Mouse (Mus musculus): Measurements from ENCODE around the gene Actrt3. TPM values are rescaled to one million over a fixed set of nuclear protein-coding genes. Genes with fewer than 3 reads are reported as not detected.

The Actrt3 gene
- polyA plus RNA-seq (2014; fragmentation: Nextera tagmentation; extraction: Ambion mirVana), result 0.17 and 0.25 TPM in 2 replicates

- Histone ChIP-seq H3K36me3 (ENCODE audit: control insufficient read depth, insufficient read depth, low read length) (peaks cover 7% of the 10 kb centered on the region), H3K4me3 (ENCODE audit: low read depth, low read length) (peak within 1 kb of the TSS; percentile 68), H3K27ac (ENCODE audit: low read depth, low read length) (peak within 1 kb of the TSS; percentile 72; the same call in 1 of the 2 replicates), H3K27me3 (replicated peaks; ENCODE audit: control insufficient read depth, insufficient read depth, low read length) (no peaks in the 10 kb centered on the region), H3K4me2 (ENCODE audit: low read length) (peak within 1 kb of the TSS; percentile 79), H3K4me1 (ENCODE audit: control insufficient read depth, insufficient read depth, low read length) (peaks cover 14% of the 10 kb centered on the region), H3K9ac (ENCODE audit: low read length) (peak within 1 kb of the TSS; percentile 61), H3K9me3 (replicated peaks; ENCODE audit: control insufficient read depth, low read length) (no peaks in the 10 kb centered on the region)
- whole genome bisulfite sequencing, result 2% methylated on average over 32 of the region's 32 CpGs
- DNase-seq (ENCODE audit: low spot score) (peak; percentile 59), ATAC-seq (no peak)
Measured at GRCm38 (mm10) chr3:30599711-30600545, at the start of gene Actrt3. Actrt3 (minus strand) TSS chr3:30599939.

DNA sequence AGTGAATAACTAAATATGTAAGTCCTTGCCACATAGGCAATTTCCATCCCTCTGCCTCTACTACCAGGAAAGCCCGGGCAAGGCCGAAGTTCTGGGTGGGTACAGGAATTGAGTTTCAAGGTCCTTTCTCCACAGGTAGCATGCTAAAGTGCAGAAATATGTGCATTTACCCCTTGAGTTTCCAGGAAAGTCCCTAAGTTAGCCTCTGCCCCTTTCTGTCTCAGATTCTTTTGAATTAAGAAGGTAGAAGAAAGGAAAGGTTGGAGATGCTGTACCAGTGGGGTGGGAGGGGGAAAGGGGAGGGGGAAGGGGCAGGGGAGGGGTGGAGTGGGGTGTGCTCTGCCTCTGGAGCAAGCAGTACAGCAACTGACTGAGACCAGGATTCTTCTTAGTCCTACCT is 48.7 kb upstream of the Actrt3 start:
- H3K4me3 ChIP-seq (ENCODE audit: low read depth, low read length), result no peak overlapping the region
- H3K27me3 ChIP-seq (replicated peaks; ENCODE audit: control insufficient read depth, insufficient read depth, low read length), result peaks cover 3% of the 10 kb centered on the region
- DNase-seq (ENCODE audit: low spot score) (no peak), ATAC-seq (no peak)
- no peaks in the 10 kb centered on the region for H3K9me3 ChIP-seq (replicated peaks; ENCODE audit: control insufficient read depth, low read length)
- no peak overlapping the region for H3K4me2 ChIP-seq (ENCODE audit: low read length)
- H3K27ac ChIP-seq (ENCODE audit: low read depth, low read length), result no peak overlapping the region
- H3K9ac ChIP-seq (ENCODE audit: low read length), result no peak overlapping the region
- 79% methylated on average over 2 of the region's 2 CpGs for whole genome bisulfite sequencing
- H3K4me1 ChIP-seq (ENCODE audit: control insufficient read depth, insufficient read depth, low read length), result peaks cover 5% of the 10 kb centered on the region; the same call in 1 of the 2 replicates
- no peaks in the 10 kb centered on the region for H3K36me3 ChIP-seq (ENCODE audit: control insufficient read depth, insufficient read depth, low read length)

- Histone ChIP-seq H3K27me3 (replicated peaks; ENCODE audit: control insufficient read depth, insufficient read depth, low read length) (peaks cover 3% of the 10 kb centered on the region), H3K9me3 (replicated peaks; ENCODE audit: control insufficient read depth, low read length) (no peaks in the 10 kb centered on the region), H3K9ac (ENCODE audit: low read length) (peak within 1 kb of the TSS; percentile 53), H3K4me1 (ENCODE audit: control insufficient read depth, insufficient read depth, low read length) (peaks cover 5% of the 10 kb centered on the region; the same call in 1 of the 2 replicates), H3K36me3 (ENCODE audit: control insufficient read depth, insufficient read depth, low read length) (no peaks in the 10 kb centered on the region), H3K27ac (ENCODE audit: low read depth, low read length) (no peak within 1 kb of the TSS), H3K4me2 (ENCODE audit: low read length) (peak within 1 kb of the TSS; percentile 53), H3K4me3 (ENCODE audit: low read depth, low read length) (peak within 1 kb of the TSS; percentile 20)
- WGBS, result 2% methylated on average over 25 of the region's 25 CpGs
- DNase-seq (ENCODE audit: low spot score), result peak; percentile 71
- peak; percentile 84 for ATAC-seq
Measured at GRCm38 (mm10) chr3:30647440-30648090, 47.8 kb upstream of the Actrt3 start, which contains the start of gene Lrrc34. Lrrc34 (minus strand) TSS chr3:30647869.

GRCm38 (mm10) chr3:30646761-30647160 is 47.0 kb upstream of the Actrt3 start:
- peaks cover 5% of the 10 kb centered on the region; the same call in 1 of the 2 replicates for H3K4me1 ChIP-seq (ENCODE audit: control insufficient read depth, insufficient read depth, low read length)
- no peaks in the 10 kb centered on the region for H3K36me3 ChIP-seq (ENCODE audit: control insufficient read depth, insufficient read depth, low read length)
- no peaks in the 10 kb centered on the region for H3K9me3 ChIP-seq (replicated peaks; ENCODE audit: control insufficient read depth, low read length)
- no peak overlapping the region for H3K27ac ChIP-seq (ENCODE audit: low read depth, low read length)
- H3K27me3 ChIP-seq (replicated peaks; ENCODE audit: control insufficient read depth, insufficient read depth, low read length), result peaks cover 3% of the 10 kb centered on the region
- no peak for ATAC-seq
- H3K4me2 ChIP-seq (ENCODE audit: low read length), result no peak overlapping the region
- H3K9ac ChIP-seq (ENCODE audit: low read length), result no peak overlapping the region
- WGBS, result 52% methylated on average over 8 of the region's 8 CpGs
- H3K4me3 ChIP-seq (ENCODE audit: low read depth, low read length), result no peak overlapping the region
- DNase-seq (ENCODE audit: low spot score), result no peak

GRCm38 (mm10) chr3:30644207-30644606 is 44.5 kb upstream of the Actrt3 start, which contains the start of gene Lrriq4:
Lrriq4 (plus strand) TSS chr3:30644507.
- H3K27ac ChIP-seq (ENCODE audit: low read depth, low read length), result no peak within 1 kb of the TSS
- no peaks in the 10 kb centered on the region for H3K4me1 ChIP-seq (ENCODE audit: control insufficient read depth, insufficient read depth, low read length)
- H3K9ac ChIP-seq (ENCODE audit: low read length), result no peak within 1 kb of the TSS
- DNase-seq (ENCODE audit: low spot score), result no peak
- ATAC-seq, result no peak
- H3K4me2 ChIP-seq (ENCODE audit: low read length), result no peak within 1 kb of the TSS
- no peaks in the 10 kb centered on the region for H3K9me3 ChIP-seq (replicated peaks; ENCODE audit: control insufficient read depth, low read length)
- H3K4me3 ChIP-seq (ENCODE audit: low read depth, low read length), result no peak within 1 kb of the TSS
- no peaks in the 10 kb centered on the region for H3K36me3 ChIP-seq (ENCODE audit: control insufficient read depth, insufficient read depth, low read length)
- 71% methylated on average over 2 of the region's 2 CpGs for WGBS
- H3K27me3 ChIP-seq (replicated peaks; ENCODE audit: control insufficient read depth, insufficient read depth, low read length), result no peaks in the 10 kb centered on the region; the same call in 1 of the 2 replicates

GRCm38 (mm10) chr3:30635629-30636028 is 35.9 kb upstream of the Actrt3 start:
- Histone ChIP-seq H3K4me3 (ENCODE audit: low read depth, low read length) (no peak overlapping the region), H3K4me1 (ENCODE audit: control insufficient read depth, insufficient read depth, low read length) (no peaks in the 10 kb centered on the region), H3K4me2 (ENCODE audit: low read length) (no peak overlapping the region), H3K27ac (ENCODE audit: low read depth, low read length) (no peak overlapping the region), H3K9me3 (replicated peaks; ENCODE audit: control insufficient read depth, low read length) (no peaks in the 10 kb centered on the region), H3K27me3 (replicated peaks; ENCODE audit: control insufficient read depth, insufficient read depth, low read length) (no peaks in the 10 kb centered on the region), H3K36me3 (ENCODE audit: control insufficient read depth, insufficient read depth, low read length) (no peaks in the 10 kb centered on the region), H3K9ac (ENCODE audit: low read length) (no peak overlapping the region)
- DNase-seq (ENCODE audit: low spot score) (no peak), ATAC-seq (no peak)
- 83% methylated on average over 4 of the region's 4 CpGs for WGBS

GRCm38 (mm10) chr3:30633681-30634080 is 33.9 kb upstream of the Actrt3 start:
- no peak overlapping the region for H3K4me3 ChIP-seq (ENCODE audit: low read depth, low read length)
- H3K27me3 ChIP-seq (replicated peaks; ENCODE audit: control insufficient read depth, insufficient read depth, low read length), result no peaks in the 10 kb centered on the region
- no peaks in the 10 kb centered on the region for H3K4me1 ChIP-seq (ENCODE audit: control insufficient read depth, insufficient read depth, low read length)
- ATAC-seq (no peak), DNase-seq (ENCODE audit: low spot score) (no peak)
- no peak overlapping the region for H3K27ac ChIP-seq (ENCODE audit: low read depth, low read length)
- no peaks in the 10 kb centered on the region for H3K36me3 ChIP-seq (ENCODE audit: control insufficient read depth, insufficient read depth, low read length)
- H3K4me2 ChIP-seq (ENCODE audit: low read length), result no peak overlapping the region
- H3K9ac ChIP-seq (ENCODE audit: low read length), result no peak overlapping the region
- 57% methylated on average over 3 of the region's 3 CpGs for WGBS
- no peaks in the 10 kb centered on the region for H3K9me3 ChIP-seq (replicated peaks; ENCODE audit: control insufficient read depth, low read length)

- Histone ChIP-seq H3K4me3 (ENCODE audit: low read depth, low read length) (no peak overlapping the region), H3K9ac (ENCODE audit: low read length) (no peak overlapping the region), H3K27me3 (replicated peaks; ENCODE audit: control insufficient read depth, insufficient read depth, low read length) (no peaks in the 10 kb centered on the region), H3K27ac (ENCODE audit: low read depth, low read length) (no peak overlapping the region), H3K4me2 (ENCODE audit: low read length) (no peak overlapping the region), H3K36me3 (ENCODE audit: control insufficient read depth, insufficient read depth, low read length) (peaks cover 44% of the 10 kb centered on the region), H3K9me3 (replicated peaks; ENCODE audit: control insufficient read depth, low read length) (no peaks in the 10 kb centered on the region), H3K4me1 (ENCODE audit: control insufficient read depth, insufficient read depth, low read length) (no peaks in the 10 kb centered on the region)
- 89% methylated on average over 8 of the region's 8 CpGs for WGBS
- no peak for DNase-seq (ENCODE audit: low spot score)
- no peak for ATAC-seq
Measured at GRCm38 (mm10) chr3:30620132-30620531, 20.4 kb upstream of the Actrt3 start.
